Mouse (Mus musculus): Measurements from ENCODE around the gene Dennd4c. TPM values are rescaled to one million over a fixed set of nuclear protein-coding genes. Genes with fewer than 3 reads are reported as not detected.
A peak's percentile ranks its signal among the peaks of the same experiment; 100 is the strongest.

Gene Dennd4c
- total and polyA plus RNA-seq, 2 experiments = 2.7 to 18.9 TPM

- Histone ChIP-seq H3K79me2 (ENCODE audit: control insufficient read depth, insufficient read depth, low read length) (peaks cover 7% of the 10 kb centered on the region), H3K27ac (replicated peaks; ENCODE audit: insufficient read depth, low read depth, low read length) (no peak overlapping the region; the same call in 1 of the 2 replicates), H3K36me3 (ENCODE audit: control insufficient read depth, insufficient read depth, low read length) (peaks cover 32% of the 10 kb centered on the region), H3K27me3 (ENCODE audit: control insufficient read depth, insufficient read depth, low read length) (no peaks in the 10 kb centered on the region), H3K9ac (ENCODE audit: low read depth, low read length) (no peak overlapping the region), H3K4me1 (ENCODE audit: control insufficient read depth, insufficient read depth, low read length) (peaks cover 18% of the 10 kb centered on the region), H3K4me3 (ENCODE audit: insufficient read depth, low read depth, low read length) (no peak overlapping the region)
- 78% methylated on average over 3 of the region's 3 CpGs for WGBS
- TF ChIP-seq CTCF (IDR thresholded peaks at IDR 0.05; ENCODE audit: low read depth, low read length) = no peak
- no peak for DNase-seq (ENCODE audit: extremely low read depth, low read depth, low spot score)
Observed at GRCm38 (mm10) chr4:86852018-86852417, 103.7 kb downstream of the Dennd4c start.

GRCm38 (mm10) chr4:86852813-86853590, 104.6 kb downstream of the Dennd4c start:
- DNase-seq (ENCODE audit: extremely low read depth, low read depth, low spot score) = peak; percentile 89
- Histone ChIP-seq H3K4me1 (ENCODE audit: control insufficient read depth, insufficient read depth, low read length) (peaks cover 18% of the 10 kb centered on the region), H3K27me3 (ENCODE audit: control insufficient read depth, insufficient read depth, low read length) (no peaks in the 10 kb centered on the region), H3K9ac (ENCODE audit: low read depth, low read length) (no peak overlapping the region), H3K4me3 (ENCODE audit: insufficient read depth, low read depth, low read length) (no peak overlapping the region), H3K36me3 (ENCODE audit: control insufficient read depth, insufficient read depth, low read length) (peaks cover 32% of the 10 kb centered on the region), H3K79me2 (ENCODE audit: control insufficient read depth, insufficient read depth, low read length) (peaks cover 8% of the 10 kb centered on the region), H3K27ac (replicated peaks; ENCODE audit: insufficient read depth, low read depth, low read length) (0 out of 2 replicates have a peak overlapping the region, but pooled peaks have one; percentile 4)
- TF ChIP-seq CTCF (IDR thresholded peaks at IDR 0.05; ENCODE audit: low read depth, low read length) (no peak), POLR2A (IDR thresholded peaks at IDR 0.05; ENCODE audit: extremely low read depth, insufficient read depth, low read length) (no peak)
- WGBS = 40% methylated on average over 4 of the region's 4 CpGs

GRCm38 (mm10) chr4:86856304-86857112, 108.2 kb downstream of the Dennd4c start:
- H3K9ac ChIP-seq (ENCODE audit: low read depth, low read length) = peak overlapping the region; percentile 99
- H3K4me3 ChIP-seq (ENCODE audit: insufficient read depth, low read depth, low read length) = peak overlapping the region; percentile 97
- TF ChIP-seq CTCF (IDR thresholded peaks at IDR 0.05; ENCODE audit: low read depth, low read length) = no peak
- TF ChIP-seq POLR2A (IDR thresholded peaks at IDR 0.05; ENCODE audit: extremely low read depth, insufficient read depth, low read length) = no peak
- peaks cover 8% of the 10 kb centered on the region for H3K79me2 ChIP-seq (ENCODE audit: control insufficient read depth, insufficient read depth, low read length)
- H3K36me3 ChIP-seq (ENCODE audit: control insufficient read depth, insufficient read depth, low read length) = peaks cover 27% of the 10 kb centered on the region
- H3K4me1 ChIP-seq (ENCODE audit: control insufficient read depth, insufficient read depth, low read length) = peaks cover 18% of the 10 kb centered on the region
- under 1% methylated on average over 49 of the region's 50 CpGs for WGBS
- peak overlapping the region; percentile 83 for H3K27ac ChIP-seq (replicated peaks; ENCODE audit: insufficient read depth, low read depth, low read length)
- no peaks in the 10 kb centered on the region for H3K27me3 ChIP-seq (ENCODE audit: control insufficient read depth, insufficient read depth, low read length)
- no peak for DNase-seq (ENCODE audit: extremely low read depth, low read depth, low spot score)

GRCm38 (mm10) chr4:86857113-86858069, 109.0 kb downstream of the Dennd4c start, which contains the start of gene Rps6:
Gene Rps6 (minus strand): TSS chr4:86857412.
- peaks cover 25% of the 10 kb centered on the region for H3K36me3 ChIP-seq (ENCODE audit: control insufficient read depth, insufficient read depth, low read length)
- H3K79me2 ChIP-seq (ENCODE audit: control insufficient read depth, insufficient read depth, low read length) = peaks cover 8% of the 10 kb centered on the region
- no peaks in the 10 kb centered on the region for H3K27me3 ChIP-seq (ENCODE audit: control insufficient read depth, insufficient read depth, low read length)
- under 1% methylated on average over 63 of the region's 68 CpGs for WGBS
- TF ChIP-seq CTCF (IDR thresholded peaks at IDR 0.05; ENCODE audit: low read depth, low read length) (no peak), POLR2A (IDR thresholded peaks at IDR 0.05; ENCODE audit: extremely low read depth, insufficient read depth, low read length) (peak; percentile 89)
- peak within 1 kb of the TSS; percentile 83 for H3K27ac ChIP-seq (replicated peaks; ENCODE audit: insufficient read depth, low read depth, low read length)
- H3K4me3 ChIP-seq (ENCODE audit: insufficient read depth, low read depth, low read length) = peak within 1 kb of the TSS; percentile 97
- DNase-seq (ENCODE audit: extremely low read depth, low read depth, low spot score) = peak; percentile 89
- H3K9ac ChIP-seq (ENCODE audit: low read depth, low read length) = peak within 1 kb of the TSS; percentile 99
- H3K4me1 ChIP-seq (ENCODE audit: control insufficient read depth, insufficient read depth, low read length) = peaks cover 18% of the 10 kb centered on the region

GRCm38 (mm10) chr4:86858070-86858440, 109.7 kb downstream of the Dennd4c start:
- Histone ChIP-seq H3K27ac (replicated peaks; ENCODE audit: insufficient read depth, low read depth, low read length) (no peak overlapping the region), H3K79me2 (ENCODE audit: control insufficient read depth, insufficient read depth, low read length) (peaks cover 8% of the 10 kb centered on the region), H3K9ac (ENCODE audit: low read depth, low read length) (0 out of 2 replicates have a peak overlapping the region, but pooled peaks have one; percentile 28), H3K4me1 (ENCODE audit: control insufficient read depth, insufficient read depth, low read length) (peaks cover 18% of the 10 kb centered on the region), H3K27me3 (ENCODE audit: control insufficient read depth, insufficient read depth, low read length) (no peaks in the 10 kb centered on the region), H3K4me3 (ENCODE audit: insufficient read depth, low read depth, low read length) (peak overlapping the region; percentile 97; the same call in 1 of the 2 replicates), H3K36me3 (ENCODE audit: control insufficient read depth, insufficient read depth, low read length) (peaks cover 20% of the 10 kb centered on the region)
- no peak for TF ChIP-seq CTCF (IDR thresholded peaks at IDR 0.05; ENCODE audit: low read depth, low read length)
- TF ChIP-seq POLR2A (IDR thresholded peaks at IDR 0.05; ENCODE audit: extremely low read depth, insufficient read depth, low read length) = no peak
- 65% methylated on average over 12 of the region's 12 CpGs for WGBS
- no peak for DNase-seq (ENCODE audit: extremely low read depth, low read depth, low spot score)

All from liver, adult 2 months (tissue).